Mouse (Mus musculus) left cerebral cortex, adult 9 months (tissue): ENCODE results near the gene Stac2.

Experiments
- DNase-seq, 2 experiments: peaks; one replicate each; pipeline ENCODE4 v3.0.0; 2022; ENCODE audit warnings: low spot score in 2 of 2

The Stac2 gene

GRCm38 (mm10) chr11:97998074-97998793 is 55.0 kb downstream of the Stac2 start:
- DNase-seq = no peak

GRCm38 (mm10) chr11:97997387-97997960 is 55.8 kb downstream of the Stac2 start:
- DNase-seq = no peak

- no peak for DNase-seq
Measured at GRCm38 (mm10) chr11:97996691-97997090, 56.6 kb downstream of the Stac2 start.

- DNase-seq = no peak
Measured at GRCm38 (mm10) chr11:97995564-97996288, 57.5 kb downstream of the Stac2 start, which contains the start of gene Arl5c. Gene Arl5c (minus strand): TSS chr11:97996181.

GRCm38 (mm10) chr11:97994539-97995100 is 58.6 kb downstream of the Stac2 start:
- DNase-seq = no peak

- DNase-seq = peak; percentile 71 to 93
Measured at GRCm38 (mm10) chr11:97988530-97989096, 64.6 kb downstream of the Stac2 start.

- peak; percentile 87 to 99 for DNase-seq
Measured at GRCm38 (mm10) chr11:97987551-97988526, 65.4 kb downstream of the Stac2 start.

- DNase-seq = no peak
Measured at GRCm38 (mm10) chr11:97986738-97987465, 66.4 kb downstream of the Stac2 start.
